Mouse (Mus musculus): ENCODE data around the gene Tctex1d4. TPM values are rescaled to one million over a fixed set of nuclear protein-coding genes. Genes with fewer than 3 reads are reported as not detected.

The Tctex1d4 gene
- total and polyA plus RNA-seq, 3 experiments = 0.31 to 1.3 TPM; not detected in 1

- H3K79me2 ChIP-seq (ENCODE audit: control insufficient read depth, insufficient read depth, low read length, poor library complexity) = peaks cover 38% of the 10 kb centered on the region
- H3K27ac ChIP-seq (ENCODE audit: control insufficient read depth, low read depth, low read length) = peak overlapping the region; percentile 46
- peaks cover 16 to 19% of the 10 kb centered on the region in 2 experiments for H3K36me3 ChIP-seq (ENCODE audit: control insufficient read depth in 1 of 2, insufficient read depth in 2 of 2, low read length in 2 of 2)
- TF ChIP-seq NRF1 (IDR thresholded peaks at IDR 0.05; ENCODE audit: insufficient read depth, low read depth, low read length, poor library complexity, severe bottlenecking) (no peak), MYB (IDR thresholded peaks at IDR 0.05; ENCODE audit: low read depth, low read length) (no peak), POLR2AphosphoS2 (IDR thresholded peaks at IDR 0.05; ENCODE audit: low read length) (peak; percentile 55; the same call in 1 of the 2 replicates), CHD1 (IDR thresholded peaks at IDR 0.05; ENCODE audit: low read depth, low read length) (no peak), GATA1 (IDR thresholded peaks at IDR 0.05; ENCODE audit: low read depth, low read length) (no peak)
- H3K9ac ChIP-seq (ENCODE audit: control insufficient read depth, low read depth, low read length, poor library complexity, severe bottlenecking) = peak overlapping the region; percentile 99
- peaks cover 0 to 18% of the 10 kb centered on the region in 2 experiments; a peak in 2 of 4 replicates for H3K4me1 ChIP-seq (ENCODE audit: control insufficient read depth in 1 of 2, insufficient read depth in 2 of 2, low read length in 2 of 2)
- H3K27me3 ChIP-seq (ENCODE audit: control insufficient read depth in 1 of 2, insufficient read depth in 2 of 2, low read length in 2 of 2) = no peaks in the 10 kb centered on the region
- no peaks in the 10 kb centered on the region for H3K9me3 ChIP-seq (replicated peaks; ENCODE audit: insufficient read depth, low read length)
- H3K4me3 ChIP-seq (ENCODE audit: control insufficient read depth in 1 of 2, insufficient read depth in 1 of 2, low read depth in 2 of 2, low read length in 2 of 2) = peak overlapping the region; percentile 63 to 97
- peak; percentile 48 for DNase-seq (ENCODE audit: low read depth, low spot score)
These were observed 26.1 kb downstream of the Tctex1d4 start for GRCm38 (mm10) chr4:117152714-117153113.

- peak overlapping the region; percentile 74 for H3K27ac ChIP-seq (ENCODE audit: control insufficient read depth, low read depth, low read length)
- no peaks in the 10 kb centered on the region for H3K9me3 ChIP-seq (replicated peaks; ENCODE audit: insufficient read depth, low read length)
- peaks cover 38% of the 10 kb centered on the region for H3K79me2 ChIP-seq (ENCODE audit: control insufficient read depth, insufficient read depth, low read length, poor library complexity)
- H3K4me1 ChIP-seq (ENCODE audit: control insufficient read depth in 1 of 2, insufficient read depth in 2 of 2, low read length in 2 of 2) = peaks cover 0 to 18% of the 10 kb centered on the region in 2 experiments; a peak in 2 of 4 replicates
- peaks cover 16 to 19% of the 10 kb centered on the region in 2 experiments for H3K36me3 ChIP-seq (ENCODE audit: control insufficient read depth in 1 of 2, insufficient read depth in 2 of 2, low read length in 2 of 2)
- peak overlapping the region; percentile 99 for H3K9ac ChIP-seq (ENCODE audit: control insufficient read depth, low read depth, low read length, poor library complexity, severe bottlenecking)
- no peaks in the 10 kb centered on the region for H3K27me3 ChIP-seq (ENCODE audit: control insufficient read depth in 1 of 2, insufficient read depth in 2 of 2, low read length in 2 of 2)
- H3K4me3 ChIP-seq (ENCODE audit: control insufficient read depth in 1 of 2, insufficient read depth in 1 of 2, low read depth in 2 of 2, low read length in 2 of 2) = peak overlapping the region; percentile 63 to 97
- peak; percentile 61 for DNase-seq (ENCODE audit: low read depth, low spot score)
- TF ChIP-seq MYC (IDR thresholded peaks at IDR 0.05; ENCODE audit: low read depth, low read length) = 0 out of 2 replicates have a peak, but pooled peaks have one; percentile 50
- no peak for TF ChIP-seq EP300 (IDR thresholded peaks at IDR 0.05; ENCODE audit: low read depth in 1 of 2, low read length in 2 of 2)
These were observed 28.6 kb downstream of the Tctex1d4 start for GRCm38 (mm10) chr4:117155020-117155791.

- H3K79me2 ChIP-seq (ENCODE audit: control insufficient read depth, insufficient read depth, low read length, poor library complexity) = peaks cover 38% of the 10 kb centered on the region
- peak within 1 kb of the TSS; percentile 63 to 97 for H3K4me3 ChIP-seq (ENCODE audit: control insufficient read depth in 1 of 2, insufficient read depth in 1 of 2, low read depth in 2 of 2, low read length in 2 of 2)
- H3K27ac ChIP-seq (ENCODE audit: control insufficient read depth, low read depth, low read length) = peak within 1 kb of the TSS; percentile 74
- no peaks in the 10 kb centered on the region for H3K9me3 ChIP-seq (replicated peaks; ENCODE audit: insufficient read depth, low read length)
- peaks cover 16 to 19% of the 10 kb centered on the region in 2 experiments for H3K36me3 ChIP-seq (ENCODE audit: control insufficient read depth in 1 of 2, insufficient read depth in 2 of 2, low read length in 2 of 2)
- peak; percentile 94 for DNase-seq (ENCODE audit: low read depth, low spot score)
- peaks cover 0 to 18% of the 10 kb centered on the region in 2 experiments; a peak in 2 of 4 replicates for H3K4me1 ChIP-seq (ENCODE audit: control insufficient read depth in 1 of 2, insufficient read depth in 2 of 2, low read length in 2 of 2)
- H3K27me3 ChIP-seq (ENCODE audit: control insufficient read depth in 1 of 2, insufficient read depth in 2 of 2, low read length in 2 of 2) = no peaks in the 10 kb centered on the region
- peak within 1 kb of the TSS; percentile 99 for H3K9ac ChIP-seq (ENCODE audit: control insufficient read depth, low read depth, low read length, poor library complexity, severe bottlenecking)
- no peak for TF ChIP-seq EP300 (IDR thresholded peaks at IDR 0.05; ENCODE audit: low read depth in 1 of 2, low read length in 2 of 2)
- TF ChIP-seq SMC3 (IDR thresholded peaks at IDR 0.05; ENCODE audit: low read depth, low read length) = no peak
- no peak for TF ChIP-seq MEF2A (IDR thresholded peaks at IDR 0.05; ENCODE audit: extremely low read depth, insufficient replicate concordance, low read depth, low read length, poor library complexity, severe bottlenecking)
- no peak for TF ChIP-seq USF2 (IDR thresholded peaks at IDR 0.05; ENCODE audit: borderline replicate concordance in 1 of 2, insufficient read depth in 1 of 2, low read depth in 1 of 2, low read length in 2 of 2)
- TF ChIP-seq NRF1 (IDR thresholded peaks at IDR 0.05; ENCODE audit: insufficient read depth, low read depth, low read length, poor library complexity, severe bottlenecking) = no peak
- TF ChIP-seq TAL1 (IDR thresholded peaks at IDR 0.05; ENCODE audit: low read length) = no peak
- TF ChIP-seq TBP (IDR thresholded peaks at IDR 0.05; ENCODE audit: low read depth, low read length) = peak; percentile 89
- no peak for TF ChIP-seq MAFK (IDR thresholded peaks at IDR 0.05; ENCODE audit: borderline replicate concordance, low read depth, low read length)
- TF ChIP-seq JUND (IDR thresholded peaks at IDR 0.05; ENCODE audit: low read depth, low read length) = no peak
- TF ChIP-seq USF1 (IDR thresholded peaks at IDR 0.05; ENCODE audit: low read depth, low read length) = no peak
- TF ChIP-seq MYB (IDR thresholded peaks at IDR 0.05; ENCODE audit: low read depth, low read length) = no peak
- peak; percentile 57 for TF ChIP-seq MXI1 (IDR thresholded peaks at IDR 0.05; ENCODE audit: low read depth, low read length)
- TF ChIP-seq ETS1 (IDR thresholded peaks at IDR 0.05; ENCODE audit: low read depth, low read length) = no peak
- 0 out of 2 replicates have a peak, but pooled peaks have one; percentile 6 for TF ChIP-seq CHD1 (IDR thresholded peaks at IDR 0.05; ENCODE audit: low read depth, low read length)
- TF ChIP-seq ZMIZ1 (IDR thresholded peaks at IDR 0.05; ENCODE audit: low read depth, low read length) = peak; percentile 97
- TF ChIP-seq MAX (IDR thresholded peaks at IDR 0.05; ENCODE audit: low read length) = peak; percentile 84
- no peak for TF ChIP-seq UBTF (IDR thresholded peaks at IDR 0.05; ENCODE audit: borderline replicate concordance, insufficient read depth, low read depth, low read length)
- TF ChIP-seq NELFE (IDR thresholded peaks at IDR 0.05; ENCODE audit: low read depth, low read length) = peak; percentile 98
- TF ChIP-seq GATA1 (IDR thresholded peaks at IDR 0.05; ENCODE audit: low read depth, low read length) = no peak
These were observed 29.3 kb downstream of the Tctex1d4 start, which contains the start of gene Rps8 for GRCm38 (mm10) chr4:117155792-117156355. Gene Rps8 (minus strand): TSS chr4:117156243.

Measured in MEL (cell line).